Mouse (Mus musculus): Measurements from ENCODE around the gene Dcun1d3.

Dcun1d3 gene

DNA sequence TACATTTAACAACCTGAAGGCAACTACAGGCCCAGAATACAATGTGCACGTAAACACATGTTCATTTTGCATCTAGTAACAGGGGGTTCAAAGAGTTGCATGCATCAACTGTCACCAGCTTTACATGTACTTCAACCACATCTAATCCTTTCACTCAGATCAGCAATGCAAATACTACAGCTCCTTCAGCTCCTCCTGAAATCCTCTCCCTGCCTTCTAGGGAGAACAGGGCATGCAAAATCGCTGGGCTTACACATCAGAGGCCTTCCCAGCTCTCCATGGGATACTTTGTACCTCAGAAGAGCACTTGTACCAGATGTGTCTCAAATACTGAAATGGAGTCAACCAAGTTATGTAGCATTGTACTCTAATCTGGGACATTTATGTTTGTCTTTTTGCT is 23.0 kb downstream of the Dcun1d3 start:
- no peak for DNase-seq

DNA sequence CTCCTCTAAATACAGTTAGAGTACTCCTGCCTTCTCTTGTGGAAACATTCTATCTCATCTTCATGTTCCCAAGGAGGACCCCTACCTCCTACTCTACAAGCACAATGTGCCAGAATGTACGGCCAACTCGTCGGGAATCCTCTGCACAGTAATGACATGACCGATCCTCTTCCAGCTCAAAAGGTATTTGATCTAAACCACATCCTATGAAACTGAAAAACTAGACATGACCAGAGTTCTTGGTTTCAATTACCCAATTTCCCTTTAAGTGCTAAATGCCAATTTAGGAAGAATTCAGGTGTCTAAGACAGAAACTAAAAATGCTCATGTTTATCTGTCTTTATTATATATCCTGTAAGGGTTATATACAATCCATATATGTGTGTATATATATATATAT is 23.9 kb downstream of the Dcun1d3 start:
- DNase-seq: no peak

DNA sequence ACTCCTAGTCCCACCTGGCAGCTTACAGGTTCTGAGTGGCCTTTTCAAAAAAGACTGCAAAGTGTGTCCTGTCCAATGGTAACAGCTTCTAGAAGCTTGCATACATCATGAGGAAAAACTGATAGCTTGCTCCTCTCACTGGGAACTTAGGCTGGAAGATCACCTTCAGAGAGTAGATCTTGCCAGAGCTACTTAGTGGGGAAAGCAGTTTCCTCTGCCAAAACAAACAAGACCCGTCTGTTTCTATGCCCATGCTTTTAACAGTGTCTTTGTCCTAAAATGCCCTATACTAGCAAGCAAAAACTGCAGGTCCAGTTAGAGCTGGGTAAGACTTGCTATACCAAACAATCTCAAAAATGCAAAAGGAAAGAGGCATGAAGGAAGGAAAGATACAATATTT is 30.0 kb downstream of the Dcun1d3 start:
- DNase-seq: no peak

DNA sequence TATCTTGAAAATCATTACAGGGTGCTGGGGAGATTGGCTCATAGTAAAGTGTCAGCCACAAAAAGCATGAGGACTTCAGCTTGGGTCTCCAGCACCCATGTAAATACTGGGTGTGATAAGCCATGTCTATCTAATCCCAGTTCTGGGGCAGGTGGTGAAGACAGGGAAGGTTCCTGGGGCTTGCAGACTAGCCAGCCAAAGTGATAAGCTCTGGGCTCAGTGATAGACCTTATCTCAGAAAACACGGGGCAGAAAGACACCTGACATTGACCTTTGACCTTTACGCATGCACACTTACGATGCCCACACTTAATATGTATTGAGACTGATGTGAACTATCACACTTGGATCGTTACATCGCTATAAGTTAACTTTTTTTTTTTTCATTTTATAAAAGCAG is 31.6 kb downstream of the Dcun1d3 start:
- no peak for DNase-seq

DNA sequence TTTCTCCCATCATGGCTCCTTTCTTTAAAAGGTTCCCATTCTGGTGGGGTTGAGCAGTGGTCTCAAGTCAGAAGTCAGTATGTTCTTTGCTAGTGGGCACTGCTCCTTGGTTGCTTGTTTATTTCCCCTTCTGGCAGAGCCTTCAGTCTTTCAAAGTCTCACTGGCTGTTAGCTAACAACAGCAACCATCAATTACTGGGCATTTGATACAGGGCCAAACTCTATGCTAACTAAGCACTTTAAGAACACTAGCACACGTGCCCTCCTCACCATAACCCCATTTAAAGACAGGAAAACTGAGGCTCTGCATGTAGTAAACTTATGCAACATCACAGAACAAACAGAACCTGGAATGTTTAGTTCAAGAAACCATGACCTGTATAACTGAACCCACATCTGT is 33.9 kb downstream of the Dcun1d3 start:
- DNase-seq: no peak

DNA sequence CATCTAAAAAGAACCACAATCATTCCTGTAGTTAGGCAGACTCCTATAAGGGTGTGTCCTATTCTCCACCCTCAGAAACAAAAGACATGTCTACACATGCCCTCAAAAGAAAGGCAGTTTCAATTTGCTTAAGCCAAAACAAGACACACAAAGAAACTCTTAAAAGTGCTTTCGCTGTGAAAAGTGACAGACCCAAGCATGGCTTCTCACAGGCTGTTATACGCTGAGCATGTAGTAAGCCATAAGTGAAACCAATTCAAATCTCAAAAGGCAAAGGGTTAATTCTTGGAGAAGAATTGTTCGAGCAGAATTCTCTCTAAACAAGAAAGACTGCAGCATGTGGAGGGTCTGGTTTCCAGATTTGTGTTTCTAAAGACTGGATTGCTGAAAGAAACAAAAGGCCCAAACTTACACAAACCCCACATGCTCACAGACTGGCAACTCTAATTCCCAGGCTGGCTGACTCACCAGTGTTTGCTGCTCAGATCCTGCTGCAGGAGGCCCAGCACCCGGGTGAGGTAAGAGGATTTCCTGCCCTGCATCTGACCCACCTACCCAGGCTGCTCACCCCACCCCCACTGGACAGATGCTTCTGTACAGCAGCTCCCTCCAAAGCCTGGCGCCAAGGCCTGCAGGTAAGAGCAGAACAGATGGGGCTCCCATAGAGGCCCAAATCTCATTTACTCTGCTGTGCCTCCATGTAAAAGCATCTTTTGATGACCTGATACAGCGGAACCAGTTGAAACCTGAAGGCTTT is 34.6 kb downstream of the Dcun1d3 start:
- peak; percentile 60 to 72 for DNase-seq

DNA sequence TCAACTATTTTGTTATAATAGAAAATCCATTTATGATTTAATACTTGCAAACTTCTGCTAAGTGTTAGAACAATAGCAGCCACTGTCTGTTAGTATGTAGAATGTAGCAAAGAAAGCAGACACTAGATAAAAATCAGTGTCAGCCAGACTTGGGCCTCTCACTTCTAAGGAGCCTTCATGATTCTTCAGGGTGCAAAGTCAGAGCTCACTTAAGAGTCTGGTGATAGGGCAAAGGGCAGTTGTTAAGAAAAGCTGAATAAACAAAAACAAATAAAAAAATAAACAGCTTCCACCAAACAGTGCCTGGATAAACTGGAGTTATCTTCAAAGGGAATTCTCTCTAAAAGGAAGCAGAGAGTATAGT is 35.1 kb downstream of the Dcun1d3 start:
- no peak for DNase-seq

DNA sequence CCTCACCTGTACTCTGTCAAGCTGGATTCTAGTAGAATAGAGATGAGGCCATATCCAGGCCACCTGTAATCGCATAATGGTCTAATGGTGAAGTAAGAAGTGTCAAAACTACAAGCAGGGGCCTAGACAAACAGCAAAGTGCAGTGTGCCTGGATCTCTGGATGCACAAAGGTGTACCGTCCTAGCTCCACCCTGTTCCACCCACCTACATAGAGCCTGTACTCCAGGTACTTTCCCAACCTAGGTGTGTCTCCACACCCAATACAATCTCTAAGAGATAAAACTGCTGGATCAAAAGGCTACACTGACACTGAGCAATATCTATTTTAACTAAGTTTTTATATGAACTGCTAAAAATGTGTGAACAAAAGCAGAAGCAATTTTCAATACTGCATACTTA is 35.5 kb downstream of the Dcun1d3 start:
- DNase-seq: no peak

DNA sequence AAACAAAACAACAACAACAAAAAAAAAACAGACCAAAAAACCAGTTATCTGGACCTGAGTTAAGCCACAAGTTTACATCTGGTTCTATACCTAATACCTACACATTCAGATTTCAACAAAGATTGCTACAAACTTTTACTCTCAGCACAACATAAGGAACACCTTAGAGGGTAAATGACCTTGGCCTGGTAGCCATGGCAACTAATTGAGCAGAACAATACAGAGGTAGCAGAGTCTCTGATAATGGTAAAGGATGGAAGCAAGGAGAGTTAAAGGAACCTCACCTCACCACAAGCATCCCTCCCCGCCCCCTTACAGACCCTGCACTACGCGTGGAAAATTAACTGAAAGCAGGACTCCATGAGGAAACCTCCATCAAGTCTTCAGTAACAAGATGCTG is 36.0 kb downstream of the Dcun1d3 start:
- no peak for DNase-seq

DNA sequence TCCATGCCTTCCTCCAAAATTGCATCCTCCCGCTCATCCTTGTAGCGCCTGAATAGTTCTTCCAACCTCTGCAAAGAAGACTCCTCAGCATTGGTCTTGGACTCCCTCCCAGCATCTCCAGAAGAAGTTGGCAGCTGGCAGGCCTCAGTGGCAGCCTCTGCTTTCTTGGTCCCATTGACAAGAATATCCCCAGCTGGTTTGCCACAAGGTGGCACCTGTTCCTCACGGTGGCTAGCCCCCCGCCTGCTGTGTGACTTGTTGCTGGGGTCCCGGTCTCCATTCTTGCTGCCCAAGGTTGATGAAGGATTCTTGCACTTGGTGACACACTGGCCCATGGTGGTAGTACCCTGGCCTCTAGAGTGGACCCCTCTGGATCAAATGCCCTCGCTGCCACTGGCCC is 36.6 kb downstream of the Dcun1d3 start:
- DNase-seq: peak; percentile 14 to 28

DNA sequence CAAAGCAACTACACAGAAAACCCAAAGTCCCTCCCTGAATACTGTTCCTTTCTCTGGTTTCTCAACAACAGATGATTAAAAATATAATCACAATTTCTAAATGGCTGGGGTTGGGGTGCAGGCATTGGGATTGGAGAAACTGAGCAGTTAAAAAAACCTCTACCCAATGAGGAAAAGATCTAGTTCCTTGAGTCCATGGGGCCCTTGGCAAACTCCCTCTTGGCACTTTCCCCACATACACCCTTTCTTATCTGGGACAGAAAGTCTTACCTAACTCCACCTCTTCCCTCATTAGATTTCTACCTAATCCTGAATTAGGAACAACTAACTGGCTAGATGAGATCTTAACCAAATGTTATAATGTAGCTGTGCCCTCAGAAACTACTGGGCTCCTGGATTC is 41.1 kb downstream of the Dcun1d3 start:
- peak in 1 of 2 experiments; percentile 23 for DNase-seq

DNA sequence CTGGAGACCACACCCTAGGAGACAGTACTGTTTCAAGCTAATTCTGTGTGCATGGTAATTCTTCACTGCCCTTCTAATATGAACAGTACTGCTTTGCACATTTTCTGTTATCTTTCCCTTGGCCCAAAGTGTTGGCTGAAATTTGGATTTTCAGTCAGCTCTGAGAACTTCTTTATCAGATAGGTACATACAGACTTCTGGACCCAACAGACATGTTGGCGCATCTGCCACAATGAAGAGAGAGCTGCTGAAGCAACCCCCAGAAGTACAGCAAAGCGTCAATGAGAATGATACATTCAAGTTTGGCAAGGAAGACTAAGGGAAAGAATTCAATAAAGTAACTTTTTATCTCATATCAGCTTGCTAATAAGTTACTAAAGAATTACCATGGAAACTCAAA is 41.7 kb downstream of the Dcun1d3 start:
- DNase-seq: no peak

DNA sequence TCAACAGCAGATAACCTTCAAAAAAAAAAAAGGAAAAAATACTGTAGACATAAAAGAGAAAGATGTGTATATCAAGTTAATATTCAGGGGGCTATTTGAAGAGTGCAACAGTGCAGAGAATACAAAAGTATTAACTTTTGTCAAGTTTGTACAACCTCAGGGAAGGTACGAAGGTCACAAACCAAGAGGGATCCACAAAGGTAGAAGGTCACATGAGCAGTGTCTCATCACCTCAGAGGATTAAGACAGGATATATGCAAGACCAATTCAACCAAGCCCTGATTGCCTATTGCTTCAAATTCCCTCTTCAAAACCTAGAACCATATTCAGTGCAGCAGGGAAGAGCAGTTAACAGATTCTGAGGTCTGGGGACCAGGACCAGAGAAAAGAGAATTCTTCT is 42.9 kb downstream of the Dcun1d3 start:
- DNase-seq: no peak

DNA sequence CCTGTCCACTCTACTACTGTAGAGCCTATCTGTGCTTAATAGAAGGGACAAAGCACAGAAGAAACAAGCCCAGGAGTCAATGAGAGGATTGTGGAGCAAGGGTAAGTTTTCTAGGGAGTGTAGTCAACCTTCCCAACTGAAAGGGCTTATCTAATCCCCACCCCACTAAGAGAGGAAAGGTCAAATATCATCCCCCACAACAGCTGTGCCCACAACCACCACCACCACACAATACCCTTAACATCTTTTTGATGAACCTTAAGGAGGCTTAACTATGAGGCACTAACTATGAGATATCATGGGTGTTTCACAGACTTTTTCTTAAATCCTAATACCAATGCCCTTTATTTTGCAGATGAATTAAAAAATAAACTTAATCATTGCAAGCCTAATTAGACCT is 43.6 kb downstream of the Dcun1d3 start:
- DNase-seq: no peak

DNA sequence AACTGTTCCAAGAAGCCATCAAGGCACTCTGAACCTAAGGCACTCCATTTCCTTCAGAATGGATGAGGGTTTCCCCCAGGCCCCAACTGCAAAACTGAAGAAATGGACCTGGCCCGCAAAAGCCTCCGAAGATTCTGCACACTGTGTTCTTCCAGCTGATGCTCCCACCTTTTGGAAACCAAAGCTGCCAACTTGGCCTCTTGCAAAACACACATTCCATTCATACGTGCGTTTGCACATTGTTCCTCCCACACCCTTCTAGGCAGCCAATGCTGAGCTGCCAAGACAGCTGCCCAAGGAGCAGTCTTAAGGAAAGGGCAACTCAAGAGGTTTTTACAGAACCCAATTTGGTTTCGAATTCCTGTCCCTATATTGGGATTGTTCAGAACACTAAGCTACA is 45.4 kb downstream of the Dcun1d3 start:
- peak; percentile 85 to 91 for DNase-seq

DNA sequence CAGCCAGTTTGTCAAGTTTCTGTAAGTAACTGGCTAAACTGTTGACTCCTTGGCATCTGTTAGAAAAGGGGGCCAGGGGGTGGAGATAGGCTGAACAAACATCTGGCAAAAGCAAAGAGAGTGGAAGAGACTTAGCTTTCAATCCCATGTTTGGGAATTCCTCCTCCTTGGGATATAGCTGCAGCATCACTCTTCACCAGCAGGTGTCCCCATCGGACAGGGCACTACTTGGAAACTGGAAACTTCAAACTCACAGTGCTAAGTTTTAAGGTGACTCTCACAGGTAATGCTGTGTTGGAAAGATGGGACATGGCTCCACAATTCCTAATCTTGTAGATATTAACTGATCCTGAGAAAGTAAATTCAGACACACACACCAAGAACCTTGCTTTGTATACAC is 47.0 kb downstream of the Dcun1d3 start:
- DNase-seq: peak; percentile 72

DNA sequence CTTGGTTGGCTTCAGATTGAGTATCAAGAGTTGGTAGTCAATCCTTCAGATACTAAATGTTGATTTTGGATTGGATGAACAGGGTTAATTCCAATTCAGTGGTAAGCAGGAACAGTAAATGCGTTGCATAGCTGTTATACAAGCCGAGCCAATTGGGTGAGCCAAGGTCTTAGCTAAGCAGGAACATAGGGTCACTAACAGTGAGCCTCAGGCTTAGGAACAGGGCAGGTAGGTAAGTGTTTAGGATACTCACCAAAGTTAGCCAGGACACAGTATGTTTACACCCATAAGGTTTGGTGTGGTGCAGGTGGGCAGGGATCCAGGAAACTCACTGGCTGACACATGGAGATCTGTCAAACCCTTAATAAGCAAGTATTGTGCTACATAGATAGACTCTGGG is 48.7 kb downstream of the Dcun1d3 start:
- DNase-seq: no peak

DNA sequence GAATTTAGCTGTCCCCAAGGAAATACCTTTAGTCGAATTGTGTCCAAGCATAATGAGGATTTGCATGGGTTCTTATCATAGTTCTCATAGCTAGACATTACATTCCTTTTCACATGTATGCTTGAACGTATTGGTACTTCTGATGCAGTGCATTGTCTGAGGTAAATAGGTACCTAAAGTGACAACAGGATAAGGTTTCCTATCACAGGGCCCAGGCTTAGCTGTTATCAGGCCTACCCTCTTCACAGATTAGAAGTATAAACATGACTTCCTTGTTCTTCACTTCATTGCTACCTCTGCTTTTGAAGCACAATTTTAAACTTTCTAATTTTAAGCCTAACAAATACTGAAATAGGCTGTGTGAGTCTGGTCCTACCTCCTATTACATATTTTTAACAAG is 50.6 kb downstream of the Dcun1d3 start:
- DNase-seq: no peak

DNA sequence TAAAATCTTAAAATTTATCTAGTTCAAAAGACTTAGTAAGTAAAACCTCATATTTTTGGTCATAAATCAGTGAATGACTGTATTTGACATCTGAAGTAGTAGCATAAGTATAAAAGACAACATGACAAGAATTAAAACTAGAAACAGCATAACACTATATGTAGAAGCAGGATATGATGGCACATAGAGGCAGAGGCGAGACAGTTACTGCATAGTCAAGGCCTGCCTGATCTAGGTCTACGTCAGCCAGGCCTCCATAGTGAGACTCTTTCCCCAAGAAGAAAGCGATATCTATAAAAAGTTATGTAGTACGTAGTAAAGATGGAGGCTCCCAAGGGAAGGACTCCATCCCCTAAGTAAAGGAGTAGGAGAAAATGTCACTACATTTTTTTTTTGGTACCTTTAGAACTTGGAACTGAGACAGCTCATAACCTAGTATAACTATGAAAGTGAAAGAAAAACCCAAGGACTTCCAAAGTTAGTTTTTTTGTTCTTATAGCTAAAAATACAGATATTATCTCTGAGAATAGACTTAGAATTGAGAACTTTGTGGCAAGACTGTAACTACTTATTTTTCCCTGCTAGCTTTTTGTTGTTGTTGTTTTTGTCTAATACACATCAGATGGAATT is 54.2 kb downstream of the Dcun1d3 start:
- DNase-seq: no peak

DNA sequence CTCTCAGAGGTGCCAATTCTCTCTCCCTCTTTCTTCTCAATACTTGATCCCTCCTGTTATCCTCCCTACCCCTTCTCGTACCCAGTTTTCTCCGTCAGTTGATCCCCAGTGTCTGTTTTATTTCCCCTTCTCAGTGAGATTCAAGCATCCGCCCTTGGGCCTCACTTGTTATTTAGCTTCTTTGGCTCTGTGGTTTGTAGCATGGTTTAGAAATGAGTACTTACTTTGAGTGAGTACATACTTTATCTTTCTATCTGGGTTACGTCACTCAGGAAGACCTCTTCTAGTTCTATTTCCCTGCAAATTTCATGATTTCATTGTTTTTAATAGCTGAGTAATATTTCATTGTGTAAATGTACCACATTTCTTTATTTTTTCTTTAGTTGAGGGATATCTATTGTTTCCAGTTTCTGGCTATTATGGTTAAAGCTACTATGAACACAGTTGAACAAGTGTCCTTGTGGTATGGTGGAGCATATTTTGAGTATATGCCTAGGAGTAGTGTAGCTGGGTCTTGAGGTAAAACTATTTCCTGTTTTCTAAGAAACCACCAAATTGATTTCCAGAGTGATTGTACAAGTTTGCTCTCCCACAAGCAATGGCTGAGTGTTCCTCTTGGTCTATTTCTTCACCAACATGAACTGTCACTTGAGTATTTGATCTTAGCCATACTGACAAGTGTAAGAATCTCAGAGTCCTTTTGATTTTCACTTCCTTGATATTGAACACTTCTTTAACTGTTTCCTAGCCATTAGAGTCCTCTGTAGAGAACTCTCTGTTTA is 59.9 kb downstream of the Dcun1d3 start:
- DNase-seq: no peak

DNA sequence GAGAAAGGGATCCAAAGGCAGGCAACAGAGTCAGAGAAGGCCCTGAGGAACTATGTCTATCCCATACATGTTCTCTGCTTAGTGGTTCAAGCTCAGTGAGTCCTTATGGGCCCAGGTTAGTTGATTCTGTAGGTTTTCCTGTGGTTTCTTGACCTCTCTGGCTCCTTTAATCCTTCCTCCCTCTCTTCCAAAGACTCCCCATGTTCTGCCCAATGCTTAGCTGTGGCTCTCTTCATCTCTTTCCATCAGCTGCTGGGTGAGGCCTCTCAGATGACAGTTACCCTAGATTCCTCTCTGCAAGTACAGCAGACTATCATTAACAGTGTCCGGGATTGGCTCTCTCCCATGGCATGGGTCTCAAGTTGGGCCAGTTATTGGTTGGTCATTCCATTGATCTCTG is 60.7 kb downstream of the Dcun1d3 start:
- no peak for DNase-seq

DNA sequence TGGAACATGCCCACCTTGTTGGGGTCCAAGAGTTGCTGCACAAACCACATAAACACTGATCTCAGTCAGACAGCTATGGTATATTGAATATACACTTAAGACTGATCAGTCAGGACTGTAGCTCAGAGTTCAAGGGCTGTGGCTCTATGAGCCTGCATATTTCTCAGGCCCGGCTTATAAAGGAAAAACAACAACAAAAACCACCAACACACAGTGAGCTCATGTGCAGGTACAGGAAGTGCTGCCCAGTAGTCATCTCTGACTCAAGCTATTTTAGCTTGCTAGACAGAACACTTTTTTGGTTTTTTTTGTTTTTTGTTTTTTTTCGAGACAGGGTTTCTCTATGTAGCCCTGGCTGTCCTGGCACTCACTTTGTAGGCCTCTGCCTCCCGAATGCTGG is 87.4 kb downstream of the Dcun1d3 start:
- DNase-seq: no peak

DNA sequence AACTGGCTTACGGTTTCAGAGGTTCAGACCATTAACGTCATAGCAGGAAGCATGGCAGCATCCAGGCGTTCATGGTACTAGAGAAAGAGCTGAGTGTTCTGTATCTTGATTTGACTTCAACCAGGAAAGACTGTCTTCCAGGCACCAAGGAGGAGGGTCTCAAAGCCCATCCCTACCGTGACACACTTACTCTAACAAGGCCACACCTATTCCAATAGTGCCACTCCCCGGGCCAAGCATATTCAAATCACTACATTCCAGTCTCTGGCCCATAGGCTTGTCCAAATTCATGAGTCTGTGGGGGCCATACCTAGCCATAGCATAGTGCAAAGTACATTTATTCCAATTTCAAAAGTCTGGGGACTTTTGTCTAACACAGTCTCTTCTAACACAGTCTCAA is 88.7 kb downstream of the Dcun1d3 start:
- DNase-seq: no peak

All from lung, adult 18-20 months (tissue).